Mouse (Mus musculus) neutrophil, adult 65 days (primary cell): ENCODE data around the gene Fxyd1. TPM values are rescaled to one million over a fixed set of nuclear protein-coding genes. Genes with fewer than 3 reads are reported as not detected.

Experiments
- total RNA-seq: library from RNA; stranded (reverse); gene quantifications from 2 replicates; pipeline ENCODE4 v1.2.4, GENCODE M21; 2023

The Fxyd1 gene
- total RNA-seq = not detected in 2 replicates

DNA sequence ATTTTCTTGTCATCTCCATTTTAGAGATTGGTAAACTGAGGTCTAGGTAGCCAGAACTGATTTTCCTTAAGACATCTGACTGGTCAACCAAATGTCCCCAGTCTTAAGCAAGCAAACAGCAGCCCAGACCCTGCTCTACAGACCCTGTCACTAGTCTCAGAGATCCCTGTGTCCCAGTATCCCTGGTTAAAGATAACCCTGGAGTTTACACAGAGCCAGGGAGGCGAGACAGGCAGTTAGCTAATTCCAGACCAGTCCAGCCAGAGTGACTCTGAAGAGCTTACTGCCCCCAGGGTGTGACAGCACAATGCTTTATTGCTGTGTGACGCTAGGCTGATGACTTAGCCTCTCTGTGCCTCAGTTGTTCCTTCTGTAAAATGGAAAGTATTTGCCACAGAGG is at the start of gene Fxyd1:
Gene Fxyd1 (minus strand): TSS at position 129 of the 400 bp plus-strand sequence.

DNA sequence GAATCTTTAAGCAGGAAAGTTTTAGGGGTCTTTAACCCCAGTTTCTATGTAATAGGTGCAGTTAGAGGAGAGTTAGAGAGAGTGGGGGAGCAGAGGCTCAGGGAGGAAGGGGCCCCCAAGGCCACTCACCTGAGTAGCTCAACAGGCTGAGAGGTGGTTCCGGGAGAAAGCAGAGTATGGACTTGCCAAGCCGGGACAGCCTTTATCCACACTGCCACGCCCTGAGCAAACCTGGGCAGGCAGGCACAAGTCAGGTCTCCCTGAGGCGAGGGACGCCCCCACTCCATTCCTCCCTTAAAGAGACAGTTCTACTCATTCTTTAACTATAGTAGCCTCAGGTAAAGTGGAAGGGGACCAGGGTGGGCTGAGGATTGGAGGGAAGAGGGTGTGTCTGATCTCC is 19.5 kb upstream of the Fxyd1 start, which contains the start of gene Fxyd3:
Gene Fxyd3 (minus strand): TSS at position 213 of the 400 bp plus-strand sequence.

DNA sequence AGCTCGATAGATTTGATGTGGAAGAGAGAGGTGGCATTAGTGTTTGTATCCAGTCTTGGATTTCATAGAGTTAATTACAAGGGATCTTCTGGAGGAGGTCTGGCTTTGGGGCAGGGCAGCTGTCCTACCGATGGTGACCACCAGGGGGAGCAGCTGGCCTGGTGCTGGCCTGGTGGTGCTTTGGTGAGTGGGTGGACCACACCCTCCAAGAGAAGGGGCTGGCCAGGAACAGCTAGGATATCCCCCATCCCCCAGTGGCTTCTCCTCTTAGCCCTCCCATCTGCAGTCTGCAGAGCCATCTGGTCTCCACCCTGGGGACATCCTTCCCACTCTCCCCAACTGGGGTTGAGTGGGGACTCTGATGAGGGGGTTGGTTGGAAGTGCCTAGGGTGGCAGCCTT is 2.1 kb upstream of the Fxyd1 start, which contains the start of gene Lgi4:
Gene Lgi4 (plus strand): TSS at position 235 of the 400 bp plus-strand sequence.

DNA sequence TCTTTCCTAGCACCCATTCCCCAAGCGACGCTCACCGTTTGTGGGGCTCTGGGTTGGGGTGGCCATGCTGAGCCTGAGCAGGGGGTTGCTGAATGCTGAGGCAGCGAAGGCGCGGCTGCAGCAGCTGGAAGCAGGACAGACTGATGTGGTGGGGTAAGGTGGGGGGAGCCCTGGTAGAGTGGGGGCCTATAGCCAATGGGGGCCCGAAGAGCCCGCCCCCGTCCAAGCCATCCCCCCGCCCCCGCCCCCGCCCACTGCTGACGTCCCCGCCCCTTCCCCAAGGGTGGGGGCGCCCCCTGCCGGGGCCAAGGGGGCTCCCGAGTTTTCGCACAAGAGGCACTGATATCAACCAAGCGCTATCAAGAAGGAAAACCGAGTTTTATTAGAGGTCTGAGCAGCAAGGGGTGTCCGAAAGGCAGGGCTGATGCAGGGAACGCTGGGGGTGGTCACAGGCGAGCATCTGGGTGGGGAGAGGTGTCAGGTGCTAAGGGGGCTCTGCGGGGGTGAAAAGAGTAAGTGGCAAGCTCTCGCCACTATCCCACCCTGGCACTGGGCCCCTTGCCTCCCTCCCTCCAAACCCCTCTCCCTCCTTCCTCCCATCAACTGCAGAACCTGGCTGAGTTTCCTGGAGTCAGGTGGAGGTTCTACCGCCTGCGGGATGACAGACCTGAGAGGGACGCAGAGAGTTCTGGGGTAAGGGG is 5.5 kb downstream of the Fxyd1 start, which contains the start of gene Fxyd7:
Gene Fxyd7 (minus strand): TSS at position 147 of the 701 bp plus-strand sequence.

DNA sequence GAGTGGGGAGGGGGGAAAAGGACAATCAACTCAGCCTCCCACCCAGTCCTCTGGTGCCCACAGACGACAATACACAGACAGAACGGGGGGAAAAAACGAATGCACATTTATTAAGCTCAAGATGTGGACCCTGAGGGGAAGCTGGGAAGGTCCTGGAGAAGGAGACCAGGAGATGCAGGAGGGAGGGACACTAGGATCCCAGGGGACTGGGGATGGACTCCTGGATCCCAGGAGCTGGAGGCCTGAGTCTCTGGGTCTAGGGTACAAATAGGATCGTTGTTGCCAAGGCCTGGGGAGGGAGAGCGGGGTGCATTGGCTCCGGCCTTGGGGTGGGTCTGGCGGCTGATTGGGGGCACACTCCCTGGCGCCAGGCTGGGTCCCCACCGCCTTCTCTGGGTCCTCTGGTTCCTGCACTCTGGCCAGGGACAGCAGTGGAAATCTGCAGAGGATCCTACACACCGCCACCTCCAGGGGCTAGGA is 14.5 kb downstream of the Fxyd1 start, which contains the start of gene Fxyd5:
Gene Fxyd5 (minus strand): TSS at position 51 of the 480 bp plus-strand sequence.

Other genes starting within 250 kb of the Fxyd1 start
- gene Ffar2, start 233.4 kb downstream of the Fxyd1 start, total RNA-seq = 31.3 and 40.2 TPM in 2 replicates
- not detected in 2 replicates for gene Ffar3, start 201.0 kb downstream of the Fxyd1 start, total RNA-seq
- not detected in 2 replicates for gene Ffar1, start 195.6 kb downstream of the Fxyd1 start, total RNA-seq
- gene Cd22, start 176.9 kb downstream of the Fxyd1 start, total RNA-seq = 3.5 and 3.8 TPM in 2 replicates
- gene Mag, start 142.3 kb downstream of the Fxyd1 start, total RNA-seq = 1.3 and 2.4 TPM in 2 replicates
- 1.7 TPM in 1 of 2 replicates, not detected in the other for gene Hamp2, start 132.5 kb downstream of the Fxyd1 start, total RNA-seq
- gene Hamp, start 113.2 kb downstream of the Fxyd1 start, total RNA-seq = not detected in 2 replicates
- 97.9 and 113 TPM in 2 replicates for gene Usf2, start 100.4 kb downstream of the Fxyd1 start, total RNA-seq
- 2.4 and 2.8 TPM in 2 replicates for gene Lsr, start 83.7 kb downstream of the Fxyd1 start, total RNA-seq
- gene Fam187b, start 83.4 kb downstream of the Fxyd1 start, total RNA-seq = 0.45 and 0.63 TPM in 2 replicates
- 820 and 829 TPM in 2 replicates for gene Fxyd5, start 14.7 kb downstream of the Fxyd1 start, total RNA-seq
- gene Fxyd7, start 5.7 kb downstream of the Fxyd1 start, total RNA-seq = 1.2 TPM in 2 replicates
- gene Lgi4, start 2.1 kb upstream of the Fxyd1 start, total RNA-seq = 0.22 TPM in 1 of 2 replicates, not detected in the other
- gene Fxyd3, start 19.5 kb upstream of the Fxyd1 start, total RNA-seq = not detected in 2 replicates
- gene Hpn, start 58.1 kb upstream of the Fxyd1 start, total RNA-seq = 2.1 and 2.4 TPM in 2 replicates
- 5.7 and 8.1 TPM in 2 replicates for gene Scn1b, start 69.8 kb upstream of the Fxyd1 start, total RNA-seq
- gene Gramd1a, start 98.7 kb upstream of the Fxyd1 start, total RNA-seq = 133 and 214 TPM in 2 replicates
- gene Scgb2b2, start 233.3 kb upstream of the Fxyd1 start, total RNA-seq = not detected in 2 replicates
- not detected in 2 replicates for gene Scgb1b2, start 234.6 kb upstream of the Fxyd1 start, total RNA-seq